Mouse (Mus musculus) liver, embryonic 11.5 days (tissue): Measurements from ENCODE around the gene Med16. TPM values are rescaled to one million over a fixed set of nuclear protein-coding genes. Genes with fewer than 3 reads are reported as not detected.

Experiments used
- ATAC-seq: fragments of 200-750 bp; cut with Nextera tagmentation; replicated peaks from 2 replicates; pipeline ENCODE4 v1.8.0; 2017; ENCODE audit warnings: moderate number of reproducible peaks, mild to moderate bottlenecking, moderate TSS enrichment, moderate library complexity; ENCODE audit not compliant: low FRiP score
- DNase-seq: peaks from one replicate; pipeline ENCODE4 v3.0.0-alpha.2; 2017; ENCODE audit warnings: low spot score
- H3K27ac ChIP-seq: fragments of 300-500 bp; sonication (generic); 2 replicates; pipeline ENCODE4 v1.5.1; 2014; ENCODE audit warnings: mild to moderate bottlenecking, low read depth, low read length, control low read depth
- H3K27me3 ChIP-seq: fragments of 300-500 bp; sonication (generic); replicated peaks from 2 replicates; pipeline ENCODE4 v1.6.1; 2014; ENCODE audit warnings: low read length, mixed read lengths; ENCODE audit not compliant: control insufficient read depth, insufficient read depth
- H3K36me3 ChIP-seq: fragments of 300-500 bp; sonication (generic); 2 replicates; pipeline ENCODE4 v1.6.1; 2014; ENCODE audit warnings: mild to moderate bottlenecking, low read length, moderate library complexity, mixed read lengths; ENCODE audit not compliant: control insufficient read depth, insufficient read depth
- H3K4me1 ChIP-seq: fragments of 300-500 bp; sonication (generic); replicated peaks from 2 replicates; pipeline ENCODE4 v1.6.1; 2014; ENCODE audit warnings: low read length, mixed read lengths; ENCODE audit not compliant: control insufficient read depth, insufficient read depth
- H3K4me2 ChIP-seq: fragments of 300-500 bp; sonication (generic); 2 replicates; pipeline ENCODE4 v1.6.1; 2014; ENCODE audit warnings: mild to moderate bottlenecking, control low read depth, moderate library complexity
- H3K4me3 ChIP-seq: fragments of 300-500 bp; sonication (generic); 2 replicates; pipeline ENCODE4 v1.5.1; 2014; ENCODE audit warnings: low read depth, low read length, control low read depth
- H3K9ac ChIP-seq: fragments of 300-500 bp; sonication (generic); 2 replicates; pipeline ENCODE4 v1.6.1; 2014; ENCODE audit warnings: low read depth, low read length, control low read depth
- H3K9me3 ChIP-seq: fragments of 300-500 bp; sonication (generic); 2 replicates; pipeline ENCODE4 v1.6.1; 2016; ENCODE audit warnings: low read length, inconsistent platforms, mixed read lengths; ENCODE audit not compliant: control insufficient read depth
- WGBS: fragments of 180-500 bp; shearing (Covaris S2); extraction: QIAGEN DNeasy Blood & Tissue Kit; methylation state at CpG from one replicate; pipeline ENCODE4 v1.1.7; 2014; 5-methylcytosine and 5-hydroxymethylcytosine counted together
- polyA plus RNA-seq: library from polyadenylated mRNA; unstranded; fragments of >200 nt; fragmentation: Nextera tagmentation; extraction: Ambion mirVana; gene quantifications from 2 replicates; pipeline ENCODE4 v1.2.1, GENCODE M21; 2014

Gene Med16
- polyA plus RNA-seq, 1 experiment from 2014 or later: 32.6 TPM

DNA sequence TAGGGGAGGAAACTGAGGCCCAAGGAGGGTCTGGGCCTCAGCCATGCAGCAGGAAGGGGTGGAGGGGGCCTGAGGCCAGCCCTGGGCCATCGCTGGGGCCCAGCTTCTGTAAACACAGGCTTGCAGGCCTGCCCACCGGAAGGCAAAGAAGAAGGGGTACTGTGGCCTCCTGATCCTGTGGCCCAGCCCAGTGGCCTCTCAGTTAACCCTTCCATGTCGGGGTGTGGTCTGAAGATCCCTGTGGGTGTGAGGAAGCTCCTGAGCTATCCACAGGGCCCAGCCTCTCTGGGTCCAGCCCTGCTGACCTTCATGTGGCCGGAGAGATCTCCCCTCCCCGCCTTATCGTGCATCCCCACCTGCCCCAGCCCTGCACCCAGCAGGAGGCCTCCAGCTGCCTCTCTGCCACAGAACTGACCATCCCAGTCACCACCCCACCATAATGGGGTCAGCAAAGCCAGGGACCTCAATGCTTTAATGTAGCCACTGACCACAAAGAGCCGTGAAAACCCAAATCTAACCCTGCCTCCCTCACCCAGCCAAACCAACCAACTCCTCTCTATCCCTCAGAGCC, 38.1 kb upstream of the Med16 start:
- Histone ChIP-seq H3K4me1 (peaks cover 51% of the 10 kb centered on the region), H3K4me3 (peak overlapping the region; percentile 28), H3K36me3 (peaks cover 25% of the 10 kb centered on the region), H3K4me2 (peak overlapping the region; percentile 62), H3K9ac (peak overlapping the region; percentile 58), H3K27ac (peak overlapping the region; percentile 91), H3K27me3 (no peaks in the 10 kb centered on the region), H3K9me3 (no peaks in the 10 kb centered on the region)
- ATAC-seq (peak; percentile 80), DNase-seq (peak; percentile 59)
- 8% methylated on average over 6 of the region's 7 CpGs for WGBS

DNA sequence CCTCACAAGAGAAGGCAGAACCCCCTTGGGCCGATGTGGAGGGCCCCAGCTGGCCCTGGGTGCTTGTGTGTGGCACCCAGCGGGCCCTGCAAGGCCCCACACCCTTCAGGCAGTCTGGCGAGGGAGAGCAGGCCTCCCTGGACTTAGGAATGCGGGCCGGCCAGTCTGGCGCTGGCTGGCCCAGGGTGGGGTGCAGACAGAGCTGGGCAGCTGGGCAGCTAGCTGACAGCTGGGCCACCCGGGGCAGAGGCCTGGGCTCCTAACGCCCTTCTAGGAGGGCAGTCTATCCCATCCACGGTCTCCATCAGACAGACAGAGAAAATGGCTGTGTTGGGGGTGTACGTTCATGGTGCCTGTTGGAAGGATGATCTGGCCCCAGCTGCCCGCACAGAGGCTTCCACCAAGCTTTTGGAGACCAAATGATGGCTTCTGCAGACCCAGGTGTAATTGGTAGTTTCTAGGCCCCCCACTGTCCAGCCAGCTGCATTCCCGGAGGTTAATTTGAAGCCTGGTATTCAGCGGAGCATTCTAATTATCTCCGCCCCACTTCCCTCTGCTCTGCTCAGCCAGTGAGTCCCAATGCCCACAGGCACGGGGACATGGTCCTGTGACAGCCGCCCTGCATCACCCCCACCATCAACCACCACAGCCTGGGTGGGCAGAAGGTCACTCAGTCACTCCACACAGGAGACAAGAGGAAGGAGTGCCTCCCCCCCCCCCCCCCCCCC, 36.9 kb upstream of the Med16 start:
- H3K9ac ChIP-seq: peak overlapping the region; percentile 58
- ATAC-seq: no peak
- H3K36me3 ChIP-seq: peaks cover 16% of the 10 kb centered on the region
- peaks cover 51% of the 10 kb centered on the region for H3K4me1 ChIP-seq
- DNase-seq: no peak
- peak overlapping the region; percentile 91 for H3K27ac ChIP-seq
- peak overlapping the region; percentile 62 for H3K4me2 ChIP-seq
- no peaks in the 10 kb centered on the region for H3K27me3 ChIP-seq
- peak overlapping the region; percentile 8; the same call in 1 of the 2 replicates for H3K4me3 ChIP-seq
- no peaks in the 10 kb centered on the region for H3K9me3 ChIP-seq
- 43% methylated on average over 16 of the region's 16 CpGs for WGBS

DNA sequence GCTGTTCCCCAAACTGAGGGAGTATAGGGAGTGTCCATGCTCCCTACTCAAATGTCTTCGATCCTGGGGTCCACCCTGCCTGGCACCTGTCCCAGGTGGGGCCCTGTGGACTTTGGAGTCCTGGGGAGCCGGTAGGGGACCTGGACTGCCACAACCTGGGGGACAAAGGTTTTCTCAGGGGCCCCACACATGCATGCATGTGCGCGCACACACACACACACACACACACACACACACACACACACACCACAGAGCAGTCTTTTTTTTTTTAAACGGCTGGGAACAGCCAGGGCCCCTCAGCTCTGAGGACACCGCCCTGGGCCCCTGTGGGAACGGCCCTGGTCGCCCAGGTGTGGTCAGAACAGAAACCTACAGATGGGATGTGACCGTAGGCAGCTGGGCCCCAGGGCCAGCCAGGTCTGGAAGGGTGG, 34.8 kb upstream of the Med16 start:
- peak overlapping the region; percentile 33 for H3K4me2 ChIP-seq
- H3K9ac ChIP-seq: peak overlapping the region; percentile 2; the same call in 1 of the 2 replicates
- peaks cover 2% of the 10 kb centered on the region; the same call in 1 of the 2 replicates for H3K36me3 ChIP-seq
- H3K27ac ChIP-seq: 0 out of 2 replicates have a peak overlapping the region, but pooled peaks have one; percentile 26
- H3K9me3 ChIP-seq: no peaks in the 10 kb centered on the region
- ATAC-seq (no peak), DNase-seq (no peak)
- peaks cover 68% of the 10 kb centered on the region for H3K4me1 ChIP-seq
- whole genome bisulfite sequencing: 64% methylated on average over 9 of the region's 9 CpGs
- no peaks in the 10 kb centered on the region for H3K27me3 ChIP-seq
- no peak overlapping the region for H3K4me3 ChIP-seq

DNA sequence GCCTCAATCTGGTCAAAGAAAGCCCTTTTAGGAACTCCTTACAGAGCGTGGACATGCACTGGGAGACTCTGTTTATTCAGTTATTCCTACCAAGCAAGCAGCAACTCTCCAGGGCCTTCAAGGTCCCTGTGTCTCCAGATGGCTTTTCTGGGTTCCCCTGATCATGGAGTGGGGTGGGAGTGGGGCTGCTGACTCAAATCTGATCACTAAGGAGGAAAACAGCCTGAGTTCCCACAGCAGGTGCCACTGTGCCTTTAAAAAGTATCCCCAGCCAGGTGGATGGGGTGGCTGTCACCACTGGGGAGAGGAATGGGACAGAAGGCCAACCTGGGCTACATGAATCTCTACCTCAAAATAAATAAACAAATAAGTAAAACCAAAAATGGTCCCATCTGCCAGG, 34.3 kb upstream of the Med16 start:
- no peak for DNase-seq
- H3K9me3 ChIP-seq: no peaks in the 10 kb centered on the region
- WGBS: 72% methylated on average over 1 of the region's 1 CpGs
- no peak for ATAC-seq
- H3K27ac ChIP-seq: 0 out of 2 replicates have a peak overlapping the region, but pooled peaks have one; percentile 21
- peaks cover 73% of the 10 kb centered on the region for H3K4me1 ChIP-seq
- no peaks in the 10 kb centered on the region for H3K27me3 ChIP-seq
- no peak overlapping the region for H3K4me3 ChIP-seq
- peaks cover 4% of the 10 kb centered on the region; the same call in 1 of the 2 replicates for H3K36me3 ChIP-seq
- H3K9ac ChIP-seq: no peak overlapping the region
- no peak overlapping the region for H3K4me2 ChIP-seq

DNA sequence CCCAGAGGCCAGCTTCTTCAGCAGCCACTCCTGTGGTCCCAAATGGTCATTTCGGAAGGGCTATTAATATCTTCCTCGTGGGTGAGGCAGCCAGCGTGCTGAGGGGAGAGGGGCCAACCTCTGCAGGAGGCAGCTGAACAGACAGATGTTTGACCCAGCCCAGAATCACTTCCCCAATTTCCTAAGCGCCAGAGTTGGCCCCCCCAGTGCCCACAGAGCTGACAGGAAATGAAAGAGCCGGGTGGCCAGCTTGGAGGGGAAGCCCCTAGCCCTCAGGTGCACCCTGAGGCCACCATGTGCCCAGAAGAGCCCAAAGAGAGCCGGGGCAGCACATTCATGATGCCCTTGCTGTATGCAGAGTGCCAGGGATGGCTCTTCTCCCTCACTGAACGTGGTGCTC, 32.0 kb upstream of the Med16 start:
- Histone ChIP-seq H3K36me3 (peaks cover 7% of the 10 kb centered on the region; the same call in 1 of the 2 replicates), H3K4me3 (no peak overlapping the region), H3K27me3 (no peaks in the 10 kb centered on the region), H3K4me2 (no peak overlapping the region), H3K9ac (no peak overlapping the region), H3K4me1 (peaks cover 69% of the 10 kb centered on the region), H3K27ac (no peak overlapping the region), H3K9me3 (no peaks in the 10 kb centered on the region)
- DNase-seq: no peak
- 41% methylated on average over 7 of the region's 7 CpGs for WGBS
- ATAC-seq: no peak

GRCm38 (mm10) chr10:79937775-79938526, 29.2 kb upstream of the Med16 start:
- Histone ChIP-seq H3K4me1 (peaks cover 64% of the 10 kb centered on the region), H3K36me3 (peaks cover 15% of the 10 kb centered on the region; the same call in 1 of the 2 replicates), H3K27ac (peak overlapping the region; percentile 34; the same call in 1 of the 2 replicates), H3K4me3 (no peak overlapping the region), H3K27me3 (no peaks in the 10 kb centered on the region), H3K9ac (peak overlapping the region; percentile 34), H3K9me3 (no peaks in the 10 kb centered on the region), H3K4me2 (peak overlapping the region; percentile 25)
- no peak for DNase-seq
- peak; percentile 48 for ATAC-seq
- WGBS: 62% methylated on average over 11 of the region's 11 CpGs

- WGBS: 75% methylated on average over 27 of the region's 27 CpGs
- peaks cover 19% of the 10 kb centered on the region for H3K36me3 ChIP-seq
- no peaks in the 10 kb centered on the region for H3K9me3 ChIP-seq
- H3K4me1 ChIP-seq: peaks cover 71% of the 10 kb centered on the region
- H3K4me2 ChIP-seq: peak overlapping the region; percentile 6; the same call in 1 of the 2 replicates
- H3K27ac ChIP-seq: peak overlapping the region; percentile 36
- H3K9ac ChIP-seq: peak overlapping the region; percentile 34; the same call in 1 of the 2 replicates
- DNase-seq (no peak), ATAC-seq (0 out of 2 replicates have a peak, but pooled peaks have one; percentile 17)
- H3K4me3 ChIP-seq: no peak overlapping the region
- no peaks in the 10 kb centered on the region for H3K27me3 ChIP-seq
These were observed 28.3 kb upstream of the Med16 start for GRCm38 (mm10) chr10:79936911-79937441.

GRCm38 (mm10) chr10:79936284-79936910, 27.7 kb upstream of the Med16 start:
- no peak for DNase-seq
- 67% methylated on average over 10 of the region's 10 CpGs for WGBS
- ATAC-seq: no peak
- Histone ChIP-seq H3K27me3 (no peaks in the 10 kb centered on the region), H3K36me3 (peaks cover 22% of the 10 kb centered on the region), H3K4me3 (no peak overlapping the region), H3K9me3 (no peaks in the 10 kb centered on the region), H3K4me1 (peaks cover 73% of the 10 kb centered on the region), H3K27ac (peak overlapping the region; percentile 36; the same call in 1 of the 2 replicates), H3K4me2 (no peak overlapping the region), H3K9ac (no peak overlapping the region)
